Mouse (Mus musculus): ENCODE data around the gene Zfp580. TPM values are rescaled to one million over a fixed set of nuclear protein-coding genes. Genes with fewer than 3 reads are reported as not detected.
"Not testable (repeated sequence)": the region's sequence is repeated elsewhere in the genome, so short reads cannot be mapped to it uniquely, and the experiment has no call there.

Gene Zfp580
- total RNA-seq, 2 experiments from 2014 or later, result 43.1 to 44.0 TPM

DNA sequence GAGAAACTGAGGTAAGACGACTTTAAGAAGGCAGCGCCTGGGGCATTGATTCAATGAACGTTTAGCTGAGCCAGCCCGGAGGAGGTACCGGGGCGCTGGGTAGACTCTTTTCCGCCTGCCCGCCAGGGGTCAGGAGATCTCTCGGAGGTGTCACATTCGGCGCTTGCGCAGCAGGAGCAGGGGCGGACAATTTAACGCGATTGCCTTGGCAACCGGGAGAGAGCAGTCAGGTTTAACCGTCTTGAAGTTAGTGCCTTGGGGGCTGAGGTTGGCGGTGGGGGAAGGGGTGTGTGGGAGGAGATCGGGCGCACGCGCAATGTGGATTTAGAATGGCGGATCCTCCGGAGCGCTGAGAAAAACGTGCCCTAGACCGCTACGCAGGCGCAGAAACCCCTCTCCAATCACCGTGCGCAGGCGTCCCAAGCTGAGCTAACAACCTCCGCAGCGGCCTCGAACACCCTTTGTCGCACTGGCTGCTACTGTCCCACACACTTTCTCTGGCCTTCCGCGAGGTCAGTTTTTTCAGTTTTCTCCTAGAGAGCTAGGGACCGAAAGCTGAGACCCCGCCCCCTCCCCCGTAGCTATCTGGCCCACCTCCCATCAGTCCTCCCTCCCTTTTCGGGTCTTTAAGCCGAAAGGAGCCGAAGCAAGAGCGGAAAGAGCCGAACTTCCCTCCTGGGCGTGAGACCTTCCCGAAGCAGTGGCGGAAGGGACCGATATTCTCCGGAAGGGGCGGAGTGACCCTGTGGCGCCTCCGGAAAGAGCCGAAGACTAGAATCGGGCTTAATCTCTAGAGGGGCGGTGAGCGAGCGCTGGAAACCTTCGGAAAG is 9.8 kb downstream of the Zfp580 start:
- DNase-seq (ENCODE audit: extremely low spot score in 1 of 2, low spot score in 1 of 2), result peak; percentile 97 to 100

DNA sequence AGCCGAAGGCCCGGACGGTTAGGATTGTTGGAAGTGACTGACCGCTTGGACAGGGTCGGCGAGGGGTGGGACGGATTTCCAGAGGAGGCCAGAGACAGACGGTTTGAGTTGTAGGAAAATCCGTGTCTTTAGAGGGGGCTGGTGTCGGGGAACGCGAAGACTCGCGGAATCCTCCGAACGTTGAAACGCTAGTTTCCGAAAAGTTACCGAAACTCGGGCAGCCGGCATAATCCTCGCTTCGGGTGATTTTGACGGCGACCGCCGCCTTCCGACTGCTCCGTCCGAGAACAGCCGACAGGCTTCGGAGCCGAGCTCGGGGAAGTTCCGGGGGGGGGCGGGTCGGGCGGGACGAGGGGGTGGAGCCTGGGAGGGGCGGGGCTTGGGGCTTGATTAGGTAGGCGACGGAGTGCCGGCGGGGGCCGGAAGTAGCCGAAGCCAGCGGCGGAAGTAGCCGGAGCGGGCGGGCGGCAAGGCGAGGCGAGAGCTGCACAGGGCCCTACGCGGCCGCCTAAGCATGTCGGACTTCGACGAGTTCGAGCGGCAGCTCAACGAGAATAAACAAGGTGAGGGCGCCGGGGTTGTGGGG is 10.5 kb downstream of the Zfp580 start, which contains the start of gene U2af2:
TSS of gene U2af2 (plus strand) at position 370 of the 586 bp plus-strand sequence.
- peak; percentile 83 to 90 for DNase-seq (ENCODE audit: extremely low spot score in 1 of 2, low spot score in 1 of 2)

DNA sequence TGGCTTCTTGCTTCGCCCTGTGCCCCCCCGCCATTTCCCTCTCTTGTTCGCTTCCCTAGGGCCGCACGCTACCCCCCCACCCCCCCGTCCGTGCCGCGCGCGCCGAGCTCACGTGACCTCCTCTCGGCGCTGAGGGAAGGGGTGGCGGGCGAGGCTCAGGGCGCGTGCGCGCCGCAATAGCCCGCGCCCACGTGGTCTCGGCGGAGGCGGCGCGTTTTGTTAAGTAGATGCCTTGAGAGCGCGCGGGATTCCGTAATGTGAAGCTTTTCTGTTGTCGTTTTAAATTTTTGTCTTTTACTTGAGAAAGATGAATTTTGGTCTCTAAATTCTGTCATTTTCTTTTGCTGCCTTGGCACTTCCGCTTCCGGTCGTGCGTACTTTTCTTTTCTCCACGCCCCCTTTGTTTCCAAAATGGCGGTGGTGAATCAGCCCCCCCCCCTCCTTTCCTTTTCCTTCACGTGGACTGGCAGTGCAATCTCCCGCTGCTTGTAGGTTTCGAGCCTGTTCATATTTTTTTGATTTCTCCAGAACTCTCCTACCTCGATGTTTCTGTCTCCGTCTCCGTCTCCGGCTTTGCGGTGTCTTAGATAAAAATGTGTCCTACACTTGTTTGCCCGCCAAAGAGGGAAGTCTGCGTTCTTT is 11.1 kb downstream of the Zfp580 start:
- DNase-seq (ENCODE audit: extremely low spot score in 1 of 2, low spot score in 1 of 2), result peak in 1 of 2 experiments; percentile 57

DNA sequence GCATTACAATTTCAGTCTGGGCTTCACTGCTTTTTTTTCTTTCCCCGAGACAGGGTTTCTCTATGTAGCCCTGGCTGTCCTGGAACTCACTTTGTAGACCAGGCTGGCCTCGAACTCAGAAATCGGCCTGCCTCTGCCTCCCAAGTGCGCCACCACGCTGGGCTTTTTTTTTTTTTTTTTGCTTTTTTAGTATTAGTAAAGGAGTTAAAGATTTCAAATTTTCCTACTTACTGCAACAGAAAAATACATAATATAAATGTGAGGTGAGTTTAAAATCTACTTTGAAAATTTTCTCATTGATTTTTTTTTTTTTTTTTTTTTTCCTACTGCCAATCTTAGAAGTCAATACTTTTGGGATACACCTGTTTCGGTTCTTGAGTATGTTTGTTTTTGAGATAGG is 13.5 kb downstream of the Zfp580 start:
- DNase-seq (ENCODE audit: extremely low spot score in 1 of 2, low spot score in 1 of 2), result no peak

DNA sequence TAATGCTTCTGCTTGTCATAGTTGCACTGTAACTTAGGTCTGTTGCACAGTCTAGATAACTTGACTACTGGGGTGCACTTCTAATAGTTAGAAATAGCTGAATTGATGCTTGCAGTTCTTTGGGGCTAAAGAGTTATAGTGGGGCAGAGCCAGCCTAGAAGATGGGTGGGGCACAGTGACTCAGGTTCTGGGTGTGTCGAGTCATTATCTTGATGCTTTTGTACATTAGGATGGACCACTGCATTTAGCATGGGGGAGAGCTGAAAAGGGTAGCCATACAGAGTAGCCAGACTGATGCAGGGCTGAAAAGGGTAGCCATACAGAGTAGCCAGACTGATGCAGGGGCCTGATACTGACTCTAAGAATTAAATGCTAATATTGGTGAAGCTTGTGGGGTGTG is 22.2 kb downstream of the Zfp580 start:
- no peak for DNase-seq (ENCODE audit: extremely low spot score in 1 of 2, low spot score in 1 of 2)

DNA sequence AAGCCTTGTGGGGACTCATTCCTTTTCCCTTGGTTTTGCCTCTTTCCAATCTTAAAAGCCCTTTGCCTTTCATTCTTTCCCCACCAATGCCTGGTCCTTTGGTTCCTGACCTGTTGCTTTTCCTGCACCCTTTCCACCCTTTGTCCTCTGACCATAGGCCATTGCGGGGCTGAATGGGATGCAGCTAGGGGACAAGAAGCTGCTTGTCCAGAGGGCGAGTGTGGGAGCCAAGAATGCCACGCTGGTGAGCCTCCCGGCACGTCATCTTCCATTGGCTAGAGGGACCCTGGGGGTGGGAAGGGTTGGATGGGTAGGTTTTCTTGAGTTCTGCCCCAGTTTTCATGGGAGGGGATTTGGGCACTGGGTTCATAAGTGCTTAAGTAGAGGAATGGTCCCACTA is 23.6 kb downstream of the Zfp580 start:
- no peak for DNase-seq (ENCODE audit: extremely low spot score in 1 of 2, low spot score in 1 of 2)

DNA sequence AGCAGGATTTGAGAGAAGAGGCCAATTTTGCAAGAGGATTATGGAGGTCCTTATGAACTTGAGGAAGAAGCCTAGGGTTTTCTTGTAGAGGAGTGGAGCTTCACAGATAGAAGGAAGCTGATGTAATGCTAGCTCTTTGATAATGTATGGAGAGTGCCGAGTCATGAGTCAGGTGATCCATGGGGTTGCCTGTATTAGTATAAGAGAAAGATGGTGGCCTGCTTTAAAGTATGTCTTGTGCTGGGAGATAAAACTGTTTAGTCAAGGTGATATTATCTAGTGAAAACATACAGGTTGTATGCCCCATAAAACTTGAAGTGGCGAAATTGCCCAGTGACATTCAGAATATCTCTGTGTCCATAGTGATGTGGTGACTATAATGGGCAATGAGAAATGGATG is 25.6 kb downstream of the Zfp580 start:
- no peak for DNase-seq (ENCODE audit: extremely low spot score in 1 of 2, low spot score in 1 of 2)

DNA sequence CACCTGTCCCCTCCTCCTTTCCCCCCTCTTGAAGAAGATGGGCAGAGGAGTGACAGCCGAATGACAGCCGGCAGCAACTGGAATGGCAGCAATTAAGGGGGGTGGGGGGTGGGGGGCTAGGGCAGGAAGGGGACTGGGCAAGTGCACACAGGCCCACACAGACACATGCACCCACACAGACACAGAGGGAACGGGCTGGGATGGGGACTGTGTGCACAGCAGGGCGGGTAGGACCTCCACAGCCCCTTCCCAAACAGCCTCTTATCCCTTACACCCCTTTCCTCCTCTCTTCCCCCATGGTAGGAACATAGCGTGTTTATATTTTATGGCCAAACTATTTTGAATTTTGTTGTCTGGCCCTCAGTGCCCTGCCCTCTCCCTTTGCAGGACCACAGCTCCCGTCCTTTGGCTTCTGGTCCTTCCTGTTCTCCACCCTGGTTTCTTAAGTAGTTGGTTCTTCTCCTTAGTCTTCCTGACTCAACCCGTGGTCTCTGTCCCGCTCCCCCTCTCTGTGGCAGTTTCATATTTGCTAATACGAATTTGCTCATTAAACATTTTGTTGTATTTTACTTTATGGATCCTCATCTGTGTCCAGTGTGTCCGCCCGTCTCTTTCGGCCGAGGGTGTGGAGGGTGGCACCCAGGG is 28.1 kb downstream of the Zfp580 start:
- DNase-seq (ENCODE audit: extremely low spot score in 1 of 2, low spot score in 1 of 2), result not testable (repeated sequence)

DNA sequence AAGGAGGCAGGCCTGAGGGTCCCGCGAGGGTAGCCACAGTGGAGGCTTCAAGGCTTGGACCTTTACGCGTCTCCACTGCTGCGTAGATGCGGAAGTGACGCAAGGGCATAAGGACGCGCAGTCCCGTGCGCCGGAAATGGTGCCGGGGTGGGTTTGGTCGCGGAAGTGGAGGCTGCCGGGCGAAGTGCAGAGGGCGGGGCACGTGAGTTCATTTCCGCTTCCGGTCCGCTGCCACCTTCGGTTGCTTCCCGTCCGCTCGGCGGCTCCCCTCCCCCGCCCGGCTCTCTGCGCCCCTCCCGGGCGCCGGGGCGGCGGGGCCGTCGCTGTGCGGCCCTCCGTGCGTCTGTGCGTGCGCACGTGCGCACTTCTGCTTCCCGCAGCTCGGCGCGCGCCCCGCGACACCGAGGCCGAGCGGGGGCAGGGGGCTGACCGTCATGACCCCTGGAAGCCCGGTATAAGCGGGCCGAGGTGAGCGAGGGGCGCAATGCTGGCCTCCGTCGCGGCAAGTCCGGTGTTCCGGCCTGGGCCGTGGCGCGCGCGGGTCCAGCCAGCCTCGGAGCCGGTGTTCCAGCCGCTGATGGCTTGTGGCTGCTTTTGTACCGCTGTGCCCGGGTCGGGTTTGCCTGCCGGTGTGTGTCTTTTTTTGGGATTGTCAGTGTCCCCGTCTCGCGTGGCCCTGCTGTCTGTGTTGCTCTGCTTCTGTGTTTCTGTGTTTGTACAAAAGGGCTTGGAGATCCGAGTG is 28.8 kb downstream of the Zfp580 start, which contains the start of gene Epn1:
TSS of gene Epn1 (plus strand) at position 226 of the 742 bp plus-strand sequence.
- peak; percentile 94 to 96 for DNase-seq (ENCODE audit: extremely low spot score in 1 of 2, low spot score in 1 of 2)

DNA sequence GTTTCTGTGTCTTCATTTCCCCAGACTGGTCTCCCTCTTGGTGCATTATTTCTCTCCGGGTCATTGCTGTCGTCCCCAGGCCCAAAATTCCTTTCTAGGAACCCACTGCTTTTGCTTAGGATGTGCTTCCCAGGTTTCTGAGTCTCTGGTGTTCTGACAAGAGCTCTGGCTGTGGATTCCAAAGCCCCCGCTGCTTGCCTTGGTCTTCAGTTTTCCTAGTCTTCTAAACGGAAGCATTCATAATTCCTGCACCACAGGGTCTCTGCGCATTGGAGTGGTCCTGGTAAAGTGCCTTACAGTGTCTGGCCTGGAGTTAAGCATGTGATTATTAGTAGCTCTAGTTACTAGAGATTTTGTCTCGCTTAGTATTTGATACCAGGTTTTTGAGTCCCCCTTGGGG is 29.5 kb downstream of the Zfp580 start:
- DNase-seq (ENCODE audit: extremely low spot score in 1 of 2, low spot score in 1 of 2), result no peak

DNA sequence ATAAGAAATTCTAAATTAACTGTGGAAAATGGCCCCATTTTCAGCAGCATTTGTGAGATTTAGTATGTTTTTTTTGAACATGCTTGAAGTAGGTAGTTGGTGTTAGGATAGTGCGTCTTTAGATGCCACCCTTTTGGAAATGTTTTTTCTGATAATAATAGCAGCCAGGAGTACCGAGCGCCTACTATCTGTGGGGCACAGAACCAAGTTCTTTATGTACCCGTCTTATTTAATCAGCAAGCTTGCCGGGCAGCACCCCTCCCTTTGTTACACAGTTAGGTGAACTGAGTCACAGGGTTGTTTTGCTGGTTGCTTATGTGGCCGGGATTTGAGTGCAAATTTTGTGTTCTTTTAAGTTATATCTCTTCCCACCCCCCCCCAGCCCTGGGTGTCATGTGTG is 29.9 kb downstream of the Zfp580 start:
- no peak for DNase-seq (ENCODE audit: extremely low spot score in 1 of 2, low spot score in 1 of 2)

DNA sequence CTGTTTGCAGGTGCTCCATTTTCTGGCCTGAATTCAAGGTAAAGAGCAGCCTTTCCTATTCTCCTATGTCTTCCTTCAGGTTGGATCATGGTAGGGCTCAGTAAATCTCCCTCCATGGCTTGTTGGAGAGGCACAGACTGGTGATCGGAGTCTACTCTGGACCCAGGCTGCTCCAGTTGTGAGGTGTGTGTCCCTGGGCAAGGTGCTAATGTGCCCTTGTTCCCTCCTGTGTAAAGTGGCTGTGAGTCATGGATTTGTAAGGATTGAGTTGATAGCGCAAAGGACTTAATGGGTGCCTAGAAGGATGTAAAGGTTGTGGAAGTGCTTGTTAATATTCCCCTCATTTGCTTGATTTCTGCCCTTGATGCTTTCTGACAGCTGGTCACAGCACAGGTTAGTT is 30.6 kb downstream of the Zfp580 start:
- DNase-seq (ENCODE audit: extremely low spot score in 1 of 2, low spot score in 1 of 2), result no peak

DNA sequence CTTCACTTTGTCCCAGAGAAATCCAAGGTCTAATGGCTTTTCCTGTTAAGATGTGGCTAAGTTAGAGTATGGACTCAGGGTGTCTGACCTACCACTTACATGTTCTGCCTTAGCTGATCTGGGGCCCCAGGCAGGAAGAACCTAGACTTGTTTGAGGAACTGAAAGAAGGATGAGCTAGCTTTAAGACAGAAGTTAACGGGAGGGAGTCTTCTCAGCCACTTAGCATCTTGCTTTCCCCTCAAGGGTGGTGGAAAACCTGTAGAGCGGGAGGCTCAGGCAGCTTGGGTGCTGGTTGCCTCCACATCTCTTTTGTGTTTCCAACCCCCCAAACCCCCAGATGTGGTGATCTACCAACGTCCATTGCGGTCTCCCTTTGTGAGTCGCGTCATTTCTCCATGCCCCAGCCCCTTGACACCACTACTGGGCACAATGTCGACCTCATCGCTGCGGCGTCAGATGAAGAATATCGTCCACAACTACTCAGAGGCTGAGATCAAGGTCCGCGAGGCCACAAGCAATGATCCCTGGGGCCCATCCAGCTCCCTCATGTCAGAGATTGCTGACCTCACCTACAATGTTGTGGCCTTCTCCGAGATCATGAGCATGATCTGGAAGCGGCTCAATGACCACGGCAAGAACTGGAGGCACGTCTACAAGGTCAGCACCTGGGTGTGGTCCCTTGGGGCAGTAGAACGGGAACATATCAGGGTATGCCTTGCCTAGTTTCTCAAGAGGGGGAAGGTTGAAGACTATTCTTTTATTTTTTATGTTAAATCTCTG is 32.2 kb downstream of the Zfp580 start:
- DNase-seq (ENCODE audit: extremely low spot score in 1 of 2, low spot score in 1 of 2), result no peak

DNA sequence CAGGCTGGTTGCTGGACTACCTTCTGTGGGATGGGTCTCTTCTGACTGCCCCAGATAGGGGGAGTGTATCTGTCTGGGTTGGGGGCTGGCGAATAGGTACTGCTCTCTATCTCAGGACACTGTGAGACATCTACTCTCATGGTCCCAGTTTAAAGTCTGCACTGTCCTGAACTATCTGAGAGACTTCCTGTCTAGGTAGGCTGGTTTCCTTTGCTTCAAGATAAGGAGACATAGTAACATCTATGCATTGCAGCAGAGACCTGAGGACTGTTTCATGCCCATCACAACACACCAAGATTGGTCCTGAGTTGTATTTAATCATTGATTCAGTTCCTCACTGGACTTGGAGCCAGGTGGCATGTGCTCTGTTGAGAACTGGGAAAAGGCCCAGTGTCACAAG is 34.2 kb downstream of the Zfp580 start:
- DNase-seq (ENCODE audit: extremely low spot score in 1 of 2, low spot score in 1 of 2), result no peak

DNA sequence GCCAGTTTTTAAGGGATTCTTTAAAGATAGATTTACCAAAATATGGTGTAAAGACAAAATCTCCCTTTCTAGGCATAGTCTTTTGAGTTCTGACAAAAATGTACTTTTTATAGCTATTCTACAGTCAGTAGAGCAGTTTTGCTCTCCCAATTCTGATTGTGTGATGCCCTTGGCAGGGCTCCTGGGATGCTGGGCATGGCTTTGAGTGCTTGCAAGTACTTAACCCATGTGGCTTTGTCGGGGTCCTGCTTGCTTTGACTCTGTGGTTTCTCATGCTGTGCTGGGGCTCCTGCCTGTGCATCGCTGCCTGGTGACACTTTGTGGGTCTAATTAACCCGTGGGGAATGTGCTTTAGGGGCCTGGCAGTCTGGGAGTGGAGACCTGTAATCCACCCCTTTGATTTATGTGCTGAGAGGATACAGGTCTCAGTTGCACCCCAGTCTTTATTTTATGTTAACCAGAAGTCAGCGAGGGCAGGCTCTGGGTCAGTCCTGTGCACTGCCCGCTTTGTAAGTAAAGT is 35.6 kb downstream of the Zfp580 start:
- DNase-seq (ENCODE audit: extremely low spot score in 1 of 2, low spot score in 1 of 2), result no peak

DNA sequence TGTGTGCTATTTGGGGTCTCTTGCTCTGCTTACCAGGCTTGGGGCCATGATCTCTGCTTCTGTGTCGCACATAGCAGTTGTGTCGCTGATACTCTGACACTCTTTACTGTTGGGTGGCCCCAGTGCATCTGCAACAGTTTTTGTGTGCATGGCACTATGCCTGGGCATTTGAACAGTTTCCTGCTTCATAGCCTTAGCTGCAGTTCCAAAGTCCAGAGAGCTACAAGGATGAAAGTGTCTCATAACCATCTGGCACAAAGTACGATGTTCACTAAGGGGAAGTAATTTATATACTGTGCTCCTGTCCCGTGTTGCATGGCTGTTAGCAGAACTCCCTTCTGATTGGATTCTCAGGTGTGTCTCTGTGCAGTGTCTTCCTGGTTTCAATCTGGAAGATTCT is 36.5 kb downstream of the Zfp580 start:
- no peak for DNase-seq (ENCODE audit: extremely low spot score in 1 of 2, low spot score in 1 of 2)

DNA sequence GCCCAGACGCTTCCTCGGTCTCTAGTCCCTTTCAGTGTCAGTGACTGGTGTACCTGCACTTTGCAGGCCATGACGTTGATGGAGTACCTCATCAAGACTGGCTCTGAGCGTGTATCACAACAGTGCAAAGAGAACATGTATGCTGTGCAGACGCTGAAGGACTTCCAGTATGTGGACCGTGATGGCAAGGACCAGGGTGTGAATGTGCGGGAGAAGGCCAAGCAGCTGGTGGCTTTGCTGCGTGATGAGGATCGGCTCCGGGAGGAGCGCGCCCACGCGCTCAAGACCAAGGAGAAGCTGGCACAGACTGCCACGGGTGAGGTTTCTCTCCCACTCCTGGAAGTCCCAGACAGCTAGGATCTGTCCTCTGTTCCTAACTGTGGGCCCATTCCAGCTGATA is 38.5 kb downstream of the Zfp580 start:
- DNase-seq (ENCODE audit: extremely low spot score in 1 of 2, low spot score in 1 of 2), result no peak

DNA sequence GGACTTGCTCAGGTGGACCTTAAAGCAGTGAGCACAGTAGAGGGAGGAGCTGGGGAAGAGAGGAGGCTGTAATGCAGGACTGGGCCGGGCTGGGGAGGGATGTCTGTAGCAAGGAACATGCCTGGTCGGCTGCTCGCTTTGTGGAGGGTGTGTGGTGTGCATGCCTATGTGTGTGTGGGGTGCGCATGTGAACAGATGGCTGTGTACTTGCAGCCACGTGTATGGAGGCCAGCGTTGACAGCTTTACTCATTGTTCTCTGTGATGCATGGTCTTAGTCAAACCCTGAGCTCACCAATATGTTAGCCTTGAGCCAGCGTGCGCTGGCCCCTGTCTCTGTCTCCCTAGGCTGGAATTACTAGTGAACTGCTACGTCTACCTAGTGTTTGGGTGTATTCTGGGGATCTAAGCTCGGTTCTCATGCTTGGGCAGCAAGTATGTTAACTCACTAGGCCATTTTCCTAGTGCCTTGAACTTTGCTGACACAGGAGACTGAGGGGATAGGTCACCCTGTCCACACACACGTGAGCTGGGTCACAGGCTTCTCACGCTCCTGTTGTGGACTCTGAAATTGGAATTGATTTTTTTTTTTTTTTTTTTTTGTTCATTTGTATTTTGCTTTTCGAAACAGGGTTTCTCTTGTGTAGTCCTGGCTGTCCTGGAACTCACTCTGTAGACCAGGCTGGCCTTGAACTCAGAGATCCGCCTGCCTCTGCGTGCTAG is 39.8 kb downstream of the Zfp580 start:
- DNase-seq (ENCODE audit: extremely low spot score in 1 of 2, low spot score in 1 of 2), result no peak

DNA sequence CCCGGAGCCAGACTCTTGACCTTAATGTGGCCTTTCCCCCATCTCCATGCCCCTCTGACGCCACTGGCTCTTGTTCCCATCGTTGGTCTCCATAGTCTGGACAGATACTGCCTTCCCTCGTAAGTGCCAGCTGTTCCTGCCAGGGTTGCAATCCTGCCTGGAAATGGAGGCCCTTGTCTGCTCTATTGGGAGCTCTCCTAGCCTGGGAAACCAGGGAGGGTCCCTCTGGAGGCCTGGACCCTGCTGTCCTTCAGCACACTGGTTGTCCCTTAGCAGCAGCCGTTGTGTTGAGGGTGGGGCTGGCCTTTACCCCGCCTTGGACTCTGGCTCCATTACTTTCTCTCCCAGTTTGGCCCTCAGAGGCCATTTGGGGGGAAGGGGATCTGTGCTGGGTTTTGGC is 41.0 kb downstream of the Zfp580 start:
- DNase-seq (ENCODE audit: extremely low spot score in 1 of 2, low spot score in 1 of 2), result no peak

Data from layer of hippocampus, postnatal 25 days (tissue).